ENCODE assay signal across 7 mouse cellular contexts in the genomic region with DNA sequence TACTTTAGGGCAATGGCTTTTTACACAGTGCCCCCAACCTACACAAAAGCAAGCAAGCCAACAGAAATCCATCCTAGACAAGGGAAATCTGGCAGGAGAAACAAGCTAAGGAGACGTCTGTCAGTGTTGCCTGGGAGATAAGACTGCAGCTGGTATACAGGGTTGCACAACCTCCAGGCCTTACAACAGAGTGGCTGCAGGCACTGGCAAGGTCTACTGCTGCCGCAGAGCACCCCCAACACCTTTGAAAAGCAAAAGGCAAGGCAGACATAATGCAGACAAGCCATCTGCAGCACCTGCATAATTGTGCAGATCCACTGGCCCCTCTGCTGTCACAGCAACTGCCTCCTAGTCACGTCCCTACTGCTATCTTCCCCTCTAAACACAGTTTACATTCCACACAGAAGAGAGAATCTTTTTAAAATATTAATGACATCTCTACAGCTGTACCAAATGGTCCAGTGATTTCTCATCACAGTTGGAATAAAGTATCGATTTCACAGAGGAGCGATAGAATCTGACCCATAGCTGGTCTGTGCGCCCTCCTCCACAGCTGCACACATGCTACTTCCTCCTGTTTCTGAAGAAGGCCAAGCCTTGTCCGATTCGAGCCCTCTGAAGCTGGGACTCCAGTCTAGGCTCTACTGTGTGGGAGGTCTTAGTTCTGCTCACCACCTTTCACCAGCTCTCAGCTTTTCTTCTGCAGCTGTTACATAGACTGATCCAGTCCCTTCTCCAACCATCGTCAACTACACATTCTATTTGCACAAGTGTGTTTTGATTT. TPM values are rescaled to one million over a fixed set of nuclear protein-coding genes. Genes with fewer than 3 reads are reported as not detected.
A peak's percentile ranks its signal among the peaks of the same experiment; 100 is the strongest.
DNase-seq lines count a peak whose midpoint lies in the region; ATAC-seq and TF ChIP-seq lines count a peak whose summit lies in the region.

No protein-coding gene starts in this region.

- peak; percentile 33 for DNase-seq in ovary, adult 18-20 months (ENCODE audit: low spot score)
- DNase-seq in ovary, postnatal 14 days (ENCODE audit: low spot score) = no peak
- DNase-seq in hindbrain, postnatal 0 days (ENCODE audit: low spot score) = peak; percentile 68
- no peak for DNase-seq in midbrain, embryonic 10.5 days (ENCODE audit: low spot score)
- DNase-seq in c-Kit-positive CD71-positive TER-119-positive erythroid progenitor cells, embryonic 14.5 days (ENCODE audit: low spot score) = no peak
- DNase-seq in kidney, adult 2 months = no peak

- H3K4me3 ChIP-seq in embryonic facial prominence, embryonic 15.5 days (replicated peaks) = no peak overlapping the region
- H3K4me3 ChIP-seq in hindbrain, postnatal 0 days (ENCODE audit: low read length) = no peak overlapping the region
- no peak overlapping the region for H3K4me3 ChIP-seq in midbrain, embryonic 10.5 days
- H3K4me3 ChIP-seq in kidney, adult 2 months (ENCODE audit: insufficient read depth, low read depth, low read length) = no peak overlapping the region

- no peaks in the 10 kb centered on the region for H3K36me3 ChIP-seq in embryonic facial prominence, embryonic 15.5 days
- H3K36me3 ChIP-seq in hindbrain, postnatal 0 days (ENCODE audit: insufficient read depth, low read length) = no peaks in the 10 kb centered on the region
- H3K36me3 ChIP-seq in midbrain, embryonic 10.5 days = no peaks in the 10 kb centered on the region
- no peaks in the 10 kb centered on the region for H3K36me3 ChIP-seq in kidney, adult 2 months (ENCODE audit: control insufficient read depth, insufficient read depth, low read length)

- no peak for TF ChIP-seq CTCF in hindbrain, postnatal 0 days (IDR thresholded peaks at IDR 0.05; ENCODE audit: low read depth)
- no peak for TF ChIP-seq CTCF in kidney, adult 2 months (conservative IDR thresholded peaks at IDR 0.05; ENCODE audit: insufficient read depth, insufficient read length, low read depth, low read length)

- H3K4me2 ChIP-seq in embryonic facial prominence, embryonic 15.5 days (replicated peaks) = no peak overlapping the region
- H3K4me2 ChIP-seq in hindbrain, postnatal 0 days (ENCODE audit: low read depth, low read length) = peak overlapping the region; percentile 6; the same call in 1 of the 2 replicates

- H3K9ac ChIP-seq in embryonic facial prominence, embryonic 15.5 days = no peak overlapping the region
- H3K9ac ChIP-seq in hindbrain, postnatal 0 days (replicated peaks; ENCODE audit: low read length) = peak overlapping the region; percentile 21; the same call in 1 of the 2 replicates

- TF ChIP-seq POLR2A in kidney, adult 2 months (IDR thresholded peaks at IDR 0.05; ENCODE audit: low read depth, low read length) = no peak

- H3K27ac ChIP-seq in embryonic facial prominence, embryonic 15.5 days (replicated peaks) = peak overlapping the region; percentile 17; the same call in 1 of the 2 replicates
- H3K27ac ChIP-seq in hindbrain, postnatal 0 days = peak overlapping the region; percentile 68; the same call in 1 of the 2 replicates
- peak overlapping the region; percentile 24; the same call in 1 of the 2 replicates for H3K27ac ChIP-seq in midbrain, embryonic 10.5 days (replicated peaks)
- no peak overlapping the region for H3K27ac ChIP-seq in kidney, adult 2 months (ENCODE audit: insufficient read depth, low read depth, low read length)

- no peaks in the 10 kb centered on the region for H3K27me3 ChIP-seq in embryonic facial prominence, embryonic 15.5 days
- H3K27me3 ChIP-seq in hindbrain, postnatal 0 days (ENCODE audit: insufficient read depth, low read length) = no peaks in the 10 kb centered on the region
- no peaks in the 10 kb centered on the region for H3K27me3 ChIP-seq in midbrain, embryonic 10.5 days (ENCODE audit: low read depth, poor library complexity, severe bottlenecking)
- H3K27me3 ChIP-seq in kidney, adult 2 months (replicated peaks; ENCODE audit: control insufficient read depth, insufficient read depth, low read length) = no peaks in the 10 kb centered on the region

- ATAC-seq in embryonic facial prominence, embryonic 15.5 days (ENCODE audit: insufficient number of reproducible peaks, low FRiP score, low TSS enrichment, low read depth) = peak; percentile 76
- ATAC-seq in hindbrain, postnatal 0 days = peak; percentile 93

- 43% methylated on average over 9 of the region's 9 CpGs for WGBS in embryonic facial prominence, embryonic 15.5 days
- WGBS in hindbrain, postnatal 0 days = 32% methylated on average over 9 of the region's 9 CpGs
- WGBS in midbrain, embryonic 10.5 days = 66% methylated on average over 9 of the region's 9 CpGs
- WGBS in kidney, adult 2 months = 53% methylated on average over 9 of the region's 9 CpGs

- H3K9me3 ChIP-seq in embryonic facial prominence, embryonic 15.5 days (replicated peaks) = no peaks in the 10 kb centered on the region
- H3K9me3 ChIP-seq in hindbrain, postnatal 0 days (ENCODE audit: low read length) = no peaks in the 10 kb centered on the region
- H3K9me3 ChIP-seq in midbrain, embryonic 10.5 days (replicated peaks) = no peaks in the 10 kb centered on the region

- H3K4me1 ChIP-seq in embryonic facial prominence, embryonic 15.5 days = peaks cover 14% of the 10 kb centered on the region
- H3K4me1 ChIP-seq in hindbrain, postnatal 0 days (ENCODE audit: insufficient read depth, low read length) = peaks cover 12% of the 10 kb centered on the region
- peaks cover 20% of the 10 kb centered on the region for H3K4me1 ChIP-seq in midbrain, embryonic 10.5 days
- 0 out of 2 replicates have a peak, but pooled peaks cover 2% of the 10 kb centered on the region for H3K4me1 ChIP-seq in kidney, adult 2 months (ENCODE audit: control insufficient read depth, insufficient read depth, low read length)

RNA-seq across cellular contexts. Expression of a gene that starts 16.1 kb away (rescaled TPM):
- 1.9 and 2.2 TPM in 2 replicates for polyA plus RNA-seq in embryonic facial prominence, embryonic 15.5 days (2015; fragmentation: Nextera tagmentation; extraction: Ambion mirVana)
- 10.5 and 11.2 TPM in 2 replicates for total RNA-seq in hindbrain, postnatal 0 days (2014; rRNA removed)
- polyA plus RNA-seq in hindbrain, postnatal 0 days (2015; fragmentation: Nextera tagmentation; extraction: Ambion mirVana) = 1.8 TPM in 2 replicates
- polyA plus RNA-seq in midbrain, embryonic 10.5 days (2016; fragmentation: Nextera tagmentation; extraction: Ambion mirVana) = 0.78 and 1.0 TPM in 2 replicates
- 1.1 TPM in 2 replicates for polyA plus RNA-seq in kidney, adult 2 months (2012; rRNA removed)

Comparison
In these comparisons a context has a peak if more than half of its experiments do, and no peak if none do; other contexts are left out.
1. DNase-seq: peak in ovary, adult 18-20 months (single experiment) and hindbrain, postnatal 0 days (single experiment); none in ovary, postnatal 14 days (single experiment), midbrain, embryonic 10.5 days (single experiment), c-Kit-positive CD71-positive TER-119-positive erythroid progenitor cells, embryonic 14.5 days (single experiment) and kidney, adult 2 months (single experiment).